Mouse (Mus musculus) myocyte (in vitro differentiated cells): ENCODE results near the gene Gstp1.

Experiments
- MAX ChIP-seq: IDR thresholded peaks from one replicate; pipeline ENCODE4 v1.6.1; 2011; ENCODE audit warnings: low read depth, mild to moderate bottlenecking, control low read depth
- POLR2A ChIP-seq: IDR thresholded peaks from one replicate; pipeline ENCODE4 v1.6.1; 2011; ENCODE audit warnings: low read depth, mild to moderate bottlenecking, control low read depth, moderate library complexity; ENCODE audit not compliant: insufficient read length
- POLR2AphosphoS2 ChIP-seq: IDR thresholded peaks from one replicate; pipeline ENCODE4 v1.6.1; 2011; ENCODE audit warnings: low read depth, control low read depth; ENCODE audit not compliant: insufficient read length

GRCm38 (mm10) chr19:4083316-4083715, 45.5 kb upstream of the Gstp1 start:
- TF ChIP-seq POLR2AphosphoS2, result no peak
- TF ChIP-seq MAX, result no peak
- no peak for TF ChIP-seq POLR2A
